Mouse (Mus musculus) macrophage (primary cell): ENCODE measurements around the gene Prune2. TPM values are rescaled to one million over a fixed set of nuclear protein-coding genes. Genes with fewer than 3 reads are reported as not detected.

Source experiments
- H3K27ac ChIP-seq: fragments of 350-480 bp; formaldehyde crosslinking; 2 replicates; pipeline ENCODE4 v1.9.0; 2021
- H3K36me3 ChIP-seq: fragments of 350-480 bp; formaldehyde crosslinking; 2 replicates; pipeline ENCODE4 v1.9.0; 2021; ENCODE audit errors: inconsistent target
- H3K4me3 ChIP-seq: fragments of 350-480 bp; formaldehyde crosslinking; 2 replicates; pipeline ENCODE4 v1.9.0; 2021; ENCODE audit errors: inconsistent target
- H3K79me2 ChIP-seq: fragments of 350-480 bp; formaldehyde crosslinking; 2 replicates; pipeline ENCODE4 v1.9.0; 2021; ENCODE audit errors: inconsistent target
- WGBS: methylation state at CpG from one replicate; pipeline ENCODE4 v1.1.7; 2026; ENCODE audit warnings: inconsistent platforms; ENCODE audit not compliant: missing documents; 5-methylcytosine and 5-hydroxymethylcytosine counted together
- polyA plus RNA-seq: library from polyadenylated mRNA; stranded (reverse); fragments of 250-400 nt; gene quantifications from 3 replicates; pipeline ENCODE4 v1.2.4, GENCODE M21; 2018; ENCODE audit warnings: inconsistent platforms

Gene Prune2
- polyA plus RNA-seq, 1 experiment from 2014 or later, result 3.8 TPM

DNA sequence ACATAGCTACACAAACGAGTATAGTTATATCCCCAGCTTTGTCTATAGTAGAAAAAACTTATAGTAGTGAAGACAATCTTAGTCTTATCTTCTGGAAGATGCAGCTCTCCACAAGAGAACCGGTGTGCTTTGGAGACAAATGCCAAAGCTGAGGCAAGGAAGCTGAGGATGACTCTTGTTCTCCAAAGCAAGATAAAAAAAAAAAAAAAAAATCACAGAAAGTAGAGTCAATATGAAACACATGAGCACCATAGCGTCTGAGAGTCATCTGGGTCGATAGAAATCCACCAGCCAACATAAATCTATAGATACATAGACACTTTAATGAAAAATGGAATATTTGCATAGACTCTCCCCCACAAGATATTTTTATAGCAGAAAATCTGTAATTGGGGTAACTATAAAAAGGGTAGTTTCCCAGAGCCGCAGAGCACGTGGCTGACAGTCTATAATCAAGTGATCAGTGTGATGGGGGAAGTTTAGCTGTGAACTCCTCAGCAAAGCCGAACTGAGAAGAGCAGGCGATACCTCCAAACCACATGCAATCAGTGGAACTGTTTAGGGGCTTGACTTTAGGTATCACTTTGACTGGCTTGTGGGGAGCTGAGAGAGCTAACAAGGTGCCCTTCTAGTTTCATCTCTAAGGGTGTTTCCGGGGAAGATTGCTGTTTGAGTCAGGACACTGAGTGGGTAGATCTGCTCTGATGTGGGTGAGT lies 308.7 kb downstream of the Prune2 start:
- WGBS, result 70% methylated on average over 9 of the region's 9 CpGs
- Histone ChIP-seq H3K27ac (no peak overlapping the region), H3K36me3 (no peaks in the 10 kb centered on the region), H3K4me3 (no peak overlapping the region), H3K79me2 (no peaks in the 10 kb centered on the region)

DNA sequence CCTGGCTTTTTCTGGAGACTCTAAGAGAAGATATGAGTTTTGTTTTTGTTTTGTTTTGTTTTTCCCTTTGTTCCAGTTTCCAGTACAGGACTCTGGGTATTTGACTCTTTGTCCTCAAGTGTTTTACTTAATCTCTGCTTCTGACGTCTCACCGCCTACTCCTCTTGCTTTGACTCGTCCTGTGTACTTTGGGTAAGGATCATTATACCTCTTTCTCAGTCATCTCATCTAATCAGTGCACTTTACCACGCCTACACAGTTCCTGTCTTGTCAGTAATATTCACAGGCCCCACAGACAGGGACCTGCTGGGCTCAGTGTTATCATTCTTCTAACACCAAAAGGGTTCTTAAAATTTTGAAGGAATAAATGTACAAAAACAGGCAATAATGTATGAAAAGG lies 312.8 kb downstream of the Prune2 start:
- WGBS, result 97% methylated on average over 4 of the region's 4 CpGs
- Histone ChIP-seq H3K79me2 (no peaks in the 10 kb centered on the region), H3K27ac (no peak overlapping the region), H3K36me3 (no peaks in the 10 kb centered on the region), H3K4me3 (no peak overlapping the region)

GRCm38 (mm10) chr19:17271179-17271622 lies 315.3 kb downstream of the Prune2 start:
- H3K27ac ChIP-seq, result no peak overlapping the region
- 89% methylated on average over 3 of the region's 3 CpGs for WGBS
- no peak overlapping the region for H3K4me3 ChIP-seq
- no peaks in the 10 kb centered on the region for H3K79me2 ChIP-seq
- H3K36me3 ChIP-seq, result no peaks in the 10 kb centered on the region

DNA sequence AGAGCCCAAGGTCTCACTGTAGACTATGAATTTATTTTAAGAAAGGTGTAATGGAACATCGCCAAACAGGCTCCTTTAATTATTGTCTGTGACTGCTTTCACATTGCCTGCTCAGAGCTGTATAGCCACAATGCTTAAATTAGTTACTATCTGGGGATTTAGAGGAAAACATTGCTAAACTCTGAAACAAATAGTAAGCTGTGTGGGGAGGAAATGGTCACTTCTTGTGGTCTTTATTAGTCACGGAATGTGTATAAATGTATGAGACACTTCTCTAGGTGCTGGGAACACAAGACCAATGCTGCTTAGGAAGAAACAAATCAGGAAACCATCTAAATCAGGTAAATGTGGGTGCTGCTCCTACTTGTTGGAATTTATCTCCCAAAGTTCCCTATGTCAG lies 317.1 kb downstream of the Prune2 start:
- H3K36me3 ChIP-seq, result no peaks in the 10 kb centered on the region
- H3K27ac ChIP-seq, result no peak overlapping the region
- WGBS, result 25% methylated on average over 2 of the region's 2 CpGs

More for the DNA sequence above, 317.1 kb downstream of the Prune2 start:
- Histone ChIP-seq H3K79me2 (no peaks in the 10 kb centered on the region), H3K4me3 (no peak overlapping the region)

Other genes with a start within 250 kb of the Prune2 start
- gene Vps13a, start 175.2 kb upstream of the Prune2 start, polyA plus RNA-seq, result 9.3 to 10.2 TPM (median 10.1 TPM) in 3 replicates
- 0.09 to 0.20 TPM in 2 of 3 replicates, not detected in the other for gene Foxb2, start 82.3 kb upstream of the Prune2 start, polyA plus RNA-seq